Mouse (Mus musculus) urinary bladder, adult 18-20 months (tissue): ENCODE measurements around the gene Asb11.

Experiments used
- DNase-seq, 2 experiments: peaks; one replicate each; pipeline ENCODE4 v3.0.0; 2022; ENCODE audit warnings: low spot score in 2 of 2, mixed read lengths in 2 of 2

Asb11 gene

GRCm38 (mm10) chrX:164445601-164446000, 8.8 kb downstream of the Asb11 start:
- DNase-seq: no peak

GRCm38 (mm10) chrX:164446106-164446551, 9.3 kb downstream of the Asb11 start:
- DNase-seq: peak in 1 of 2 experiments; percentile 18

GRCm38 (mm10) chrX:164446835-164447681, 10.3 kb downstream of the Asb11 start:
- no peak for DNase-seq

GRCm38 (mm10) chrX:164447682-164448071, 10.9 kb downstream of the Asb11 start:
- DNase-seq: no peak

- no peak for DNase-seq
These were observed 12.4 kb downstream of the Asb11 start for GRCm38 (mm10) chrX:164449201-164449600.

GRCm38 (mm10) chrX:164459205-164459878, 22.5 kb downstream of the Asb11 start:
- DNase-seq: no peak

- no peak for DNase-seq
These were observed 65.5 kb downstream of the Asb11 start for GRCm38 (mm10) chrX:164502258-164502657.

- no peak for DNase-seq
These were observed 69.1 kb downstream of the Asb11 start, which contains the start of gene Asb9 for GRCm38 (mm10) chrX:164505709-164506498. Asb9 (plus strand) TSS chrX:164506327.

GRCm38 (mm10) chrX:164507068-164507467, 70.3 kb downstream of the Asb11 start:
- DNase-seq: no peak

GRCm38 (mm10) chrX:164508728-164509127, 71.9 kb downstream of the Asb11 start:
- no peak for DNase-seq
